Mouse (Mus musculus): Measurements from ENCODE around the gene Hist1h2ae.

GRCm38 (mm10) chr13:23555839-23556416, 15.1 kb downstream of the Hist1h2ae start:
- TF ChIP-seq CTCF (IDR thresholded peaks at IDR 0.05; ENCODE audit: low read depth, low read length), result no peak
- peak; percentile 92 for TF ChIP-seq POLR2A (IDR thresholded peaks at IDR 0.05; ENCODE audit: insufficient read depth, low read length)

Data from ES-Bruce4 (cell line).